Mouse (Mus musculus): ENCODE measurements around the gene Gas2. TPM values are rescaled to one million over a fixed set of nuclear protein-coding genes. Genes with fewer than 3 reads are reported as not detected.

Gas2 gene
- polyA plus RNA-seq, 1 experiment: 10.9 TPM

DNA sequence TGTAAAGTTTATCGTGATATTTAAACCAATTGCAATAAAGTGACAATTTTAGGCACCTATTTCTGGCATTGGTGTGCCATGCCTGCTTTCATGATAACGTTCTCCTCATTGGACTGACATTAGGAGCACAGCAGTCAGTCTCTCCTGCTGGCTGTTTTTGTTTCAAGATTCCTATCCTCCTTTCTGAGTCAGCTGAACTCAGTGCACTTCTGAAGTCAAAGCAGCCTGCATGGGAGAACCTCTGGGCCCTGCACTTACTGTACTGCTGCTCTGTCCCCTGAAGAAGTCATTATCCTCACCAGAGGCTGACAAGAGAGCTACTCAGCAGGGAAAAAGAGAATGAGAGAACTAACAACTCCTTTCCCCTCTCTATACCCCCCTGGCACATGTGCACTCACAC, 33.1 kb downstream of the Gas2 start:
- TF ChIP-seq CTCF (IDR thresholded peaks at IDR 0.05; ENCODE audit: extremely low read depth, insufficient read depth, low read length): no peak
- no peak for TF ChIP-seq POLR2A (IDR thresholded peaks at IDR 0.05; ENCODE audit: extremely low read depth, insufficient read depth, low read length)
- Histone ChIP-seq H3K27ac (ENCODE audit: insufficient read depth, low read length) (no peak overlapping the region), H3K4me1 (ENCODE audit: control insufficient read depth, insufficient read depth, low read length) (no peaks in the 10 kb centered on the region), H3K4me3 (ENCODE audit: insufficient read depth, low read length) (no peak overlapping the region)

DNA sequence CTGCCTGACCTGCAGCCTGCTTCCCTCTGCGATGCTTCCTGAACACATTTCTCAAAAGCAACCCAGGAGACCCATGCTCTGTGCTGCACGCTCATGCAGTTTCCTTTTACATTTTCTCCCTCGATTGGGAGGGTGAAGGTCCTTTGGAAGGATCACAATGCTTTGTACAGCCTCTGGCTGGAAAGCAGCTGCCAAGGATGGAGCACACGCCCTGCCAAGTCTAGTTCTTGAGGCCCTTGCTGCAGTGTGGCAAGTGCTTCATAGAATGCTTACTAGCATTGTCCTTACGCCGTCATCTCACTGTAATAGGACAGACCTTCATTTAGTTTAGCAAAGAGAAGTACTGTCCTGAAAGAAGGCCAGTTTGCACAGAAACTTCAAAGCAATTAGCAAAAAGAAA, 37.3 kb downstream of the Gas2 start:
- no peaks in the 10 kb centered on the region for H3K4me1 ChIP-seq (ENCODE audit: control insufficient read depth, insufficient read depth, low read length)
- no peak overlapping the region for H3K4me3 ChIP-seq (ENCODE audit: insufficient read depth, low read length)
- no peak for TF ChIP-seq POLR2A (IDR thresholded peaks at IDR 0.05; ENCODE audit: extremely low read depth, insufficient read depth, low read length)
- no peak for TF ChIP-seq CTCF (IDR thresholded peaks at IDR 0.05; ENCODE audit: extremely low read depth, insufficient read depth, low read length)
- no peak overlapping the region for H3K27ac ChIP-seq (ENCODE audit: insufficient read depth, low read length)

DNA sequence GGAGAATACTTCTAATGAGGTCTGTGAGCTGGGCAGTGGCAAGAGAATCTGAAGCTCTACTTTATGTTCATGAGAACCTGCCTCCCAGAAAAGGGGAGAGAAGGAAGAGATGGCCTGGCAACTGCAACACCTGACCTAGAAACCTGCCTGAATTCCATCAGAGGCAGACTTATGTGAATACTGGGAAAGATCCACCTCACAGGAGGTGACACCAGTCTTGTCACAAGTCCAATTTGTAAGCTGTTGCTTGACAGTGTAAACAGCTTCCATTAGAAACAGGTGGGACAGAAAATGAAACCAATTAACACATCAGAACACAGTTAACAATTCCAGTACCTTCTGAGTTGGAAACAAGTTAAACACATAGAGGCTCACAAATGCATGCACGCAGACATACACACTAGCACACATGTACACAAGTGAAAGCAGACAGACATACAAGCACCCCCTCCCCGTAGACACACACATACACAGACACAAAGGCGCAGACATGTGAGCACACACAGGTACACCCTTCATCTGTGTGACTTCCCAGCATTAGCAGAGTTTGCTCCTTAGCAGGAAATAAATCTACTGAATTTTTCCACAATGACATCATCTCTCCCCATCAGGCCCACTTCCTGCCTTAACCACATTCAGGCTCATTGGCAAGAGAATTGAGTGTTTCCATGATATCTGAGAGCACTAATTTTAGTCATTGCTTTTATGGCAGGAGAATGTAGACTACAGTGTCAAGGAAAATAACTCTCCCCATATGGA, 51.7 kb downstream of the Gas2 start:
- H3K4me1 ChIP-seq (ENCODE audit: control insufficient read depth, insufficient read depth, low read length): peaks cover 4% of the 10 kb centered on the region; the same call in 1 of the 2 replicates
- no peak for TF ChIP-seq CTCF (IDR thresholded peaks at IDR 0.05; ENCODE audit: extremely low read depth, insufficient read depth, low read length)
- H3K27ac ChIP-seq (ENCODE audit: insufficient read depth, low read length): no peak overlapping the region
- no peak overlapping the region for H3K4me3 ChIP-seq (ENCODE audit: insufficient read depth, low read length)

DNA sequence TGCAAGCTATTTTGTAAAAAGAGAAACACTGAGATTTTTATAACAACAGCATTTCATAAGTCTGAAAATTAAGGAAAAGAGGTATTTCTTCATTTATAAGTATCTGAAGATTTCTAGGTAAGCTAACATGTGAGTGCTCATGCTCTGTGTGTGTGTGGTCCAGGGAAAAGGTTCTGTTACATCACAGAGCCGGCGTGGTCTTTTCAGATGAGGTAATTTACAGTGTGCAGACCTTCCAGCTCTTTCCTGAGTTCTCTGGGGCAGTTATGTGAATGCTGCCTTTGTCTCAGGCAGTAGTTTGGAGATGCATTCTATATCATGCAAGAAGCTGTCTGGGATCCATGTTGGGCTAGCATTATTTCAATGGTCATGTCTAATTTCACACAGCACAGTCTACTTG, 52.3 kb downstream of the Gas2 start:
- no peak overlapping the region for H3K4me3 ChIP-seq (ENCODE audit: insufficient read depth, low read length)
- H3K27ac ChIP-seq (ENCODE audit: insufficient read depth, low read length): no peak overlapping the region
- TF ChIP-seq POLR2A (IDR thresholded peaks at IDR 0.05; ENCODE audit: extremely low read depth, insufficient read depth, low read length): no peak
- no peak for TF ChIP-seq CTCF (IDR thresholded peaks at IDR 0.05; ENCODE audit: extremely low read depth, insufficient read depth, low read length)
- peaks cover 4% of the 10 kb centered on the region; the same call in 1 of the 2 replicates for H3K4me1 ChIP-seq (ENCODE audit: control insufficient read depth, insufficient read depth, low read length)

DNA sequence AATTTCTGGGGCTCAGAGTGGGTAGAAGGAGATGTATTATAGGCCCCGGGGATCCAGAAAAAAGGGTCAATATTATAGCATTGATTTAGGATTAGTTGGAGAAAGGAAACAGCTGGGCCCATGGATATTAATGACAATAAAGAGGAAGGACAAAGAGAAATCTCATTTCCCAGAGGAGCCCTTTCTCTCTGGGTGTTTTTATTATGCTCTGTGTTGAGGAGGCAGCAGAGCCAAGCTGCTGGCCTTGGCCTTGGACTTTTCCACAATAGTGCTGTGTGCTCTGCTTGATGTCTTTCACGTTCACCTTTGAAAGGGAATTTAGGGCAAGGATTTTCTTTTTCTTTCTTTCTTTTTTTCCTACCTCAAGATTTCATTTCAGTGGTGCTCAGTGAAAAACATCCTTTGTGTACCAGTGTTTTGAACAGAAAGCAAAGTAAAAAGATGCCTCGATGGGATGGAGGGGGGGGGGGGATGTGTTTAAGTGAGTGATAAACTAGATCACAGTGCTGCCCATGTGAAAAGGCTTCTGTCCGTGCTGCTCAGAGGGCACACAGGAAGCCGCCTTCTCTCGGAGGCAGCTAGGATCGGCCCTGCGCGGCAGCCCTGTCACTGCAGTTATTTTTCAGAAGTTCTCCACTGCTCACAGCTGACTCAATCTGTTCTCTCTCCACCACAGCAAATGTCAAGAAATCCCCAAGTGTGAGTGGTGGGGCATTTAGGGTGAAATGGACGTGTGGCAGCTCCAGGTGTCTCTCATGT, 67.1 kb downstream of the Gas2 start:
- TF ChIP-seq CTCF (IDR thresholded peaks at IDR 0.05; ENCODE audit: extremely low read depth, insufficient read depth, low read length) (no peak), POLR2A (IDR thresholded peaks at IDR 0.05; ENCODE audit: extremely low read depth, insufficient read depth, low read length) (no peak)
- H3K27ac ChIP-seq (ENCODE audit: insufficient read depth, low read length): no peak overlapping the region
- no peak overlapping the region for H3K4me3 ChIP-seq (ENCODE audit: insufficient read depth, low read length)
- no peaks in the 10 kb centered on the region for H3K4me1 ChIP-seq (ENCODE audit: control insufficient read depth, insufficient read depth, low read length)

DNA sequence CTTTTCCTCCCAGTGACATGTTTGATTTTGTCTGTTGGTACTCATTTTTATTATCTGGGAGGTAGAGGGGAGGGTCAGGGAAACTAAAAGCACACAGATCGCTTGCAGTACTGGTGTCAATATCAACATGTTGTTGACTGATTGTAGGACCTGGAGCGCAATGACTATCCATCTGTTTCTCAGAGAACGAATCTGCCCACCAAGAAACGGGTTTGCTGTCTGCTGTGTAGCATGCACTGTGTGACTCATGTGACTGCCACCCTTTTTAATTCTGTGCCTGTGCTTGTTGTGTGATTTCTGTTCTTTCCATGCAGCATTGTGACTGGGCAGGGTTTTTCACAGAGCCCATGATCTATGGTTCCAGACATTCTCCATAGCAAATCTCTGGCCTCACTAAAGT, 69.4 kb downstream of the Gas2 start:
- H3K27ac ChIP-seq (ENCODE audit: insufficient read depth, low read length): no peak overlapping the region
- TF ChIP-seq POLR2A (IDR thresholded peaks at IDR 0.05; ENCODE audit: extremely low read depth, insufficient read depth, low read length): no peak
- TF ChIP-seq CTCF (IDR thresholded peaks at IDR 0.05; ENCODE audit: extremely low read depth, insufficient read depth, low read length): no peak

DNA sequence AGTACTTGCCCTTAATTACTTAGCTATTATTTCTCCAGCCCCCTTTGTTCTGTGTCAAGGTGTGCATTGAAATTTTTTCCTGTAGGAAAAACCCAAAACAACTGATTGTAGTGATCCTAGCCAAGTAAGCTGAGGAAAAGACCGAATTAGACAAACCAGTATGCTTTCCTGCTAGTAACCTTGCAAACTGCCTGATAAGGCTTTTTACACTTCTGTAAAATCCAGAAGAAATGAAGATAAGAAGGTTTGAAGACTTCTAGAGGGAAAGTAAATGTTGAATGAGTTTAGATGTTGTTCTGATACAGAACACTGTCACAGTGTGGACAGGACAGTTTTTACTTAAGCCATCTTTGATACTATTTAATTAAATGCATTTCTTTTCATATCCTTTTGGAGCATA, 75.5 kb downstream of the Gas2 start:
- Histone ChIP-seq H3K4me3 (ENCODE audit: insufficient read depth, low read length) (no peak overlapping the region), H3K4me1 (ENCODE audit: control insufficient read depth, insufficient read depth, low read length) (no peaks in the 10 kb centered on the region), H3K27ac (ENCODE audit: insufficient read depth, low read length) (no peak overlapping the region)
- TF ChIP-seq POLR2A (IDR thresholded peaks at IDR 0.05; ENCODE audit: extremely low read depth, insufficient read depth, low read length) (no peak), CTCF (IDR thresholded peaks at IDR 0.05; ENCODE audit: extremely low read depth, insufficient read depth, low read length) (no peak)

More for the DNA sequence above, 69.4 kb downstream of the Gas2 start:
- no peak overlapping the region for H3K4me3 ChIP-seq (ENCODE audit: insufficient read depth, low read length)
- H3K4me1 ChIP-seq (ENCODE audit: control insufficient read depth, insufficient read depth, low read length): no peaks in the 10 kb centered on the region

DNA sequence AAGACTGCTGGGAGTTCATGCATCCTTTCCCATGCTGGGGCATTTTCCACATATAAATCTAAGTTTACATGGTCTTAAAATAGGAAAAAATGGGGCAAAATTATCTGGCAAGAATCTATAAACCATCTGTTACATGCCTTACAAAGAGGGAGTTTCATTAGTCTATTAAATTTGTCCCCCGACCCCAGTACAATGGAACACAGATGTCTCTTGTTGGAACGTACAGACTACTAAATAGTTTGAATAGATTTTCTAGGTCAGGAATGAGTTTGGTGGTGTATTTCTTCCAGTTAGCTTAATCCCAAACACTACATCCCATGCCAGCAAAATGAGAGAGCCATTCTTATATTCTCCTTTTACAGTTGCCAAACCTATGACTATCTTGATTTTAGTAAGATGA, 78.6 kb downstream of the Gas2 start:
- no peaks in the 10 kb centered on the region for H3K4me1 ChIP-seq (ENCODE audit: control insufficient read depth, insufficient read depth, low read length)
- TF ChIP-seq CTCF (IDR thresholded peaks at IDR 0.05; ENCODE audit: extremely low read depth, insufficient read depth, low read length) (no peak), POLR2A (IDR thresholded peaks at IDR 0.05; ENCODE audit: extremely low read depth, insufficient read depth, low read length) (no peak)
- no peak overlapping the region for H3K27ac ChIP-seq (ENCODE audit: insufficient read depth, low read length)
- no peak overlapping the region for H3K4me3 ChIP-seq (ENCODE audit: insufficient read depth, low read length)

DNA sequence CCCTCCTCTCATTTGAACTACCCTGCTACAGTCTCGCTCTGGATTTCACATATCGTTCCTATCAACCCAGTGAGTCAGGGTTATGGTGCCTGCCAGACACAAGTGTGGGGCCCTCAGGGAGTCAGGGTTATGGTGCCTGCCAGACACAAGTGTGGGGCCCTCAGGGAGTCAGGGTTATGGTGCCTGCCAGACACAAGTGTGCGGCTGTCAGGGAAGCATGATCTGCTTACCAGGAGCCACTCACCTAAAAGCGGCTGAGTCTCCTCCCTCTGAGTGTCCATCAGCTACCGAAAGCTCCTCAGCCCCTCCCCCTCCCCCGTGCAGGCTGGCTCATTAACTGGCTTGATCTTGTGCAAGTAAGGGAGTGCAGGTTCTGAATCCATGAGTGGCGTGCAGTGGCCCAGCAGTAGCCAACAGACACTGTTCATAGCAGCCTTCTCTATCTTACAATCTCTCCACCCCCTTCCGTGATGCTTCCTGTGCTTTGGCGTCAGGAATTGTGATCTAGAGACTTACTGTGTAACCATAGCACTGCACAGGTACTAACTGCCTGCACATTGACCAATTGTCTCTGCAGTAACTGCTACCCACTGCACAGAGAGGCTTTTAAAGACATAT, 93.7 kb downstream of the Gas2 start:
- H3K4me3 ChIP-seq (ENCODE audit: insufficient read depth, low read length): no peak overlapping the region
- no peak for TF ChIP-seq CTCF (IDR thresholded peaks at IDR 0.05; ENCODE audit: extremely low read depth, insufficient read depth, low read length)
- TF ChIP-seq POLR2A (IDR thresholded peaks at IDR 0.05; ENCODE audit: extremely low read depth, insufficient read depth, low read length): no peak
- no peak overlapping the region for H3K27ac ChIP-seq (ENCODE audit: insufficient read depth, low read length)
- no peaks in the 10 kb centered on the region for H3K4me1 ChIP-seq (ENCODE audit: control insufficient read depth, insufficient read depth, low read length)
